Mouse (Mus musculus): ENCODE results near the gene Kpna3. TPM values are rescaled to one million over a fixed set of nuclear protein-coding genes. Genes with fewer than 3 reads are reported as not detected.
A peak's percentile ranks its signal among the peaks of the same experiment; 100 is the strongest.

Gene Kpna3
- polyA plus RNA-seq, 1 experiment from 2014 or later: 40.2 TPM

- no peak overlapping the region for H3K27ac ChIP-seq (ENCODE audit: poor library complexity, severe bottlenecking)
- WGBS: 88% methylated on average over 3 of the region's 3 CpGs
- no peak for ATAC-seq (ENCODE audit: insufficient number of reproducible peaks, low FRiP score)
- no peaks in the 10 kb centered on the region for H3K27me3 ChIP-seq (replicated peaks)
- H3K4me3 ChIP-seq: no peak overlapping the region
- no peak overlapping the region for H3K4me2 ChIP-seq
- H3K9ac ChIP-seq: no peak overlapping the region
- H3K4me1 ChIP-seq (replicated peaks): peaks cover 10% of the 10 kb centered on the region; the same call in 1 of the 2 replicates
- peaks cover 12% of the 10 kb centered on the region for H3K36me3 ChIP-seq
- no peaks in the 10 kb centered on the region for H3K9me3 ChIP-seq (replicated peaks)
Observed at GRCm38 (mm10) chr14:61404941-61405340, 34.7 kb downstream of the Kpna3 start.

- H3K36me3 ChIP-seq: peaks cover 11% of the 10 kb centered on the region
- H3K9me3 ChIP-seq (replicated peaks): no peaks in the 10 kb centered on the region
- H3K4me1 ChIP-seq (replicated peaks): 0 out of 2 replicates have a peak, but pooled peaks cover 5% of the 10 kb centered on the region
- no peaks in the 10 kb centered on the region for H3K27me3 ChIP-seq (replicated peaks)
- ATAC-seq (ENCODE audit: insufficient number of reproducible peaks, low FRiP score): no peak
- H3K4me3 ChIP-seq: no peak overlapping the region
- 84% methylated on average over 6 of the region's 6 CpGs for WGBS
- no peak overlapping the region for H3K4me2 ChIP-seq
- H3K9ac ChIP-seq: no peak overlapping the region
- H3K27ac ChIP-seq (ENCODE audit: poor library complexity, severe bottlenecking): no peak overlapping the region
Observed at GRCm38 (mm10) chr14:61394745-61395144, 44.9 kb downstream of the Kpna3 start.

GRCm38 (mm10) chr14:61390586-61390985 lies 49.1 kb downstream of the Kpna3 start:
- H3K27ac ChIP-seq (ENCODE audit: poor library complexity, severe bottlenecking): no peak overlapping the region
- WGBS: 66% methylated on average over 3 of the region's 3 CpGs

DNA sequence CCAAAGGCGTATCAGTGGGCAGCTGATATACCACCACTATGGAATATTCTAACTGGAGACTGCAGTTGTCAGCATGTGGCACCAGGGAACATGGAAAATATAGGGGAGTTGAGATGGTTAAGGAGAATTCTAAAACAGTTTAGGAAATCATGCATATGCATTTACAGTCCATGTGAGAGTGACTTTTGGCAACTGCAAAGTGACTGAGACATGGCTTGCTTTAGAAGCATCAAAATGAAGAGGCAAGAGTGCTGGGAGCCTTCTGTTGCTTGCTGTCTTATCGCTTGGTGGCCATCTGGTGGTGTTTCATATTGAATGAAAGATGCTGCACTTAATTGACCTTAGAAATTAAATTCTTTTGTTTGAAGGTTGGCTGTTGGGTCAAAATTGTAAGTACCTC lies 72.4 kb downstream of the Kpna3 start:
- H3K9ac ChIP-seq: no peak overlapping the region
- H3K27ac ChIP-seq (ENCODE audit: poor library complexity, severe bottlenecking): no peak overlapping the region
- no peaks in the 10 kb centered on the region for H3K27me3 ChIP-seq (replicated peaks)
- no peak for ATAC-seq (ENCODE audit: insufficient number of reproducible peaks, low FRiP score)
- no peak overlapping the region for H3K4me2 ChIP-seq
- 91% methylated on average over 2 of the region's 2 CpGs for WGBS
- no peak overlapping the region for H3K4me3 ChIP-seq
- no peaks in the 10 kb centered on the region for H3K9me3 ChIP-seq (replicated peaks)
- peaks cover 26% of the 10 kb centered on the region for H3K36me3 ChIP-seq
- no peaks in the 10 kb centered on the region for H3K4me1 ChIP-seq (replicated peaks)

More at GRCm38 (mm10) chr14:61390586-61390985, 49.1 kb downstream of the Kpna3 start:
- Histone ChIP-seq H3K36me3 (peaks cover 22% of the 10 kb centered on the region), H3K4me3 (no peak overlapping the region), H3K4me2 (no peak overlapping the region), H3K9me3 (replicated peaks) (no peaks in the 10 kb centered on the region), H3K9ac (no peak overlapping the region), H3K4me1 (replicated peaks) (0 out of 2 replicates have a peak, but pooled peaks cover 5% of the 10 kb centered on the region), H3K27me3 (replicated peaks) (no peaks in the 10 kb centered on the region)
- no peak for ATAC-seq (ENCODE audit: insufficient number of reproducible peaks, low FRiP score)

GRCm38 (mm10) chr14:61364656-61365055 lies 75.0 kb downstream of the Kpna3 start:
- 81% methylated on average over 3 of the region's 3 CpGs for WGBS
- no peak overlapping the region for H3K4me3 ChIP-seq
- no peaks in the 10 kb centered on the region for H3K27me3 ChIP-seq (replicated peaks)
- H3K9ac ChIP-seq: no peak overlapping the region
- H3K9me3 ChIP-seq (replicated peaks): no peaks in the 10 kb centered on the region
- no peak overlapping the region for H3K27ac ChIP-seq (ENCODE audit: poor library complexity, severe bottlenecking)
- no peak overlapping the region for H3K4me2 ChIP-seq
- H3K36me3 ChIP-seq: peaks cover 12% of the 10 kb centered on the region
- ATAC-seq (ENCODE audit: insufficient number of reproducible peaks, low FRiP score): no peak
- H3K4me1 ChIP-seq (replicated peaks): peaks cover 5% of the 10 kb centered on the region

DNA sequence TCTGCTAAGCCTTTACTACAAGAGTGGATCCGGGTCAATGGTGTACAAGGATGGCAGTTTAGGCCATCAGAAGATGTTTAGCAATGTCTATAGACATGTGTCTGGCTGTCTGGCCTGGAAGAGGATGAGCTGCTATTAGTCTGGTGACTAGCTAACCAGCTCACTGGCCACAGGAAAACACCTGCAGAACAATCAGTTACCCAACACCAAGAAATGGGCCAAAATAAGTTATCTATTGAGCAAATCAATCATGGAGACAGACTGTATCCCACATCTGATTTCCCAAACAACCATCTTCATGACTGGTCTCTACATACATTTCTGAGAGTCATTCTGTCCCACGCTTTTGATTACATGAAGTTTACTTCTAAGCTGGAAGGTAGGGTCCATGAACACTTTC lies 75.9 kb downstream of the Kpna3 start:
- Histone ChIP-seq H3K36me3 (peaks cover 9% of the 10 kb centered on the region), H3K4me1 (replicated peaks) (peaks cover 5% of the 10 kb centered on the region), H3K4me3 (no peak overlapping the region), H3K9me3 (replicated peaks) (no peaks in the 10 kb centered on the region), H3K27me3 (replicated peaks) (no peaks in the 10 kb centered on the region), H3K27ac (ENCODE audit: poor library complexity, severe bottlenecking) (no peak overlapping the region), H3K4me2 (no peak overlapping the region), H3K9ac (no peak overlapping the region)
- WGBS: 98% methylated on average over 2 of the region's 2 CpGs
- no peak for ATAC-seq (ENCODE audit: insufficient number of reproducible peaks, low FRiP score)

DNA sequence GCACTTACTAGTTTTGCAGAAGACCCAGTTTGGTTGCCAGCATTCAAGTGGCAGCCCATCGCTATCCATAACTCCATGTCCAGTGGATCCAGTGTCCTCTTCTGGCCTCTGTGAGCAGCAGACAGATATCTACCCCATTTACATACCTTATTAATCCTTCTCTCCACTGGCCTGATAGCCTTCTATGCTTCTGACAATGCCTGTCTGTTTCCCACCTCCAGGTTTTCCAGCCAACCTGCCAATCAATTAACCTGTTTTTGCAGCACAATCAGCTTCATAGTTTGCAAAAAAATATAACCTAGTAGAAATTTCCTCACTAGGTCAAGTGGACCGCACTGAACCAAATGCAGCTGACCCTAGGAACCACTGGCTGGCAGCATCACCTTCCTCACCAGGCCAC lies 77.4 kb downstream of the Kpna3 start:
- WGBS: 88% methylated on average over 2 of the region's 2 CpGs
- H3K9me3 ChIP-seq (replicated peaks): no peaks in the 10 kb centered on the region

DNA sequence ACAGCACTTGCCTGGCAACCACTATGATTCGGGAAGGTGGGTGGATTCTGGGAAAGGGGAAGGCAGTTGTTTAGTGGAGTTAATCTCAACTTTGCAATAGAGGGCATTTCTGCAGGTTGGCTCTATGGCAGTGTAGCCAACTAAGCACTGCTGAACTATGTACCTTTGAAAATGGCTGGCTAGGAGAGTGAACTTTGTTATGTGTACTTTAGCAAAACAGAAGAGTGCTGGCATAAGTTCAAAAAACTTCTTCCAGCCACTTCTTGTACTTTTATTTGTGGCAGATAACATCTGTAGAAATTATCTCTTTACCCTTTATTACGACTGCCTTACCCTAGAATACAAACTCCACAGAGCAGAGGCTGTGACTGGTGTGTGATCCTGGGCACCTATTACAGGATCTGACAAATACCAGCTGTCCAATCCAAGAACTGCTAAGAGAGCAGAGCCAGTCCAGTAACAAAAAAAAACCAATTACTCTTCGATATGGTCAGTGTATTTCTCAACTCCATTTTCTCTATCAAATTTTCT lies 78.6 kb downstream of the Kpna3 start:
- H3K4me2 ChIP-seq: peak overlapping the region; percentile 82
- H3K9me3 ChIP-seq (replicated peaks): no peaks in the 10 kb centered on the region
- H3K9ac ChIP-seq: no peak overlapping the region
- H3K27ac ChIP-seq (ENCODE audit: poor library complexity, severe bottlenecking): no peak overlapping the region
- H3K36me3 ChIP-seq: peaks cover 3% of the 10 kb centered on the region; the same call in 1 of the 2 replicates
- ATAC-seq (ENCODE audit: insufficient number of reproducible peaks, low FRiP score): no peak
- 52% methylated on average over 3 of the region's 3 CpGs for WGBS
- H3K4me3 ChIP-seq: peak overlapping the region; percentile 85
- H3K4me1 ChIP-seq (replicated peaks): peaks cover 5% of the 10 kb centered on the region
- H3K27me3 ChIP-seq (replicated peaks): no peaks in the 10 kb centered on the region

More for the DNA sequence above, 77.4 kb downstream of the Kpna3 start:
- Histone ChIP-seq H3K9ac (no peak overlapping the region), H3K27me3 (replicated peaks) (no peaks in the 10 kb centered on the region), H3K4me3 (no peak overlapping the region), H3K36me3 (peaks cover 6% of the 10 kb centered on the region), H3K4me2 (no peak overlapping the region), H3K27ac (ENCODE audit: poor library complexity, severe bottlenecking) (no peak overlapping the region), H3K4me1 (replicated peaks) (peaks cover 5% of the 10 kb centered on the region)
- no peak for ATAC-seq (ENCODE audit: insufficient number of reproducible peaks, low FRiP score)

DNA sequence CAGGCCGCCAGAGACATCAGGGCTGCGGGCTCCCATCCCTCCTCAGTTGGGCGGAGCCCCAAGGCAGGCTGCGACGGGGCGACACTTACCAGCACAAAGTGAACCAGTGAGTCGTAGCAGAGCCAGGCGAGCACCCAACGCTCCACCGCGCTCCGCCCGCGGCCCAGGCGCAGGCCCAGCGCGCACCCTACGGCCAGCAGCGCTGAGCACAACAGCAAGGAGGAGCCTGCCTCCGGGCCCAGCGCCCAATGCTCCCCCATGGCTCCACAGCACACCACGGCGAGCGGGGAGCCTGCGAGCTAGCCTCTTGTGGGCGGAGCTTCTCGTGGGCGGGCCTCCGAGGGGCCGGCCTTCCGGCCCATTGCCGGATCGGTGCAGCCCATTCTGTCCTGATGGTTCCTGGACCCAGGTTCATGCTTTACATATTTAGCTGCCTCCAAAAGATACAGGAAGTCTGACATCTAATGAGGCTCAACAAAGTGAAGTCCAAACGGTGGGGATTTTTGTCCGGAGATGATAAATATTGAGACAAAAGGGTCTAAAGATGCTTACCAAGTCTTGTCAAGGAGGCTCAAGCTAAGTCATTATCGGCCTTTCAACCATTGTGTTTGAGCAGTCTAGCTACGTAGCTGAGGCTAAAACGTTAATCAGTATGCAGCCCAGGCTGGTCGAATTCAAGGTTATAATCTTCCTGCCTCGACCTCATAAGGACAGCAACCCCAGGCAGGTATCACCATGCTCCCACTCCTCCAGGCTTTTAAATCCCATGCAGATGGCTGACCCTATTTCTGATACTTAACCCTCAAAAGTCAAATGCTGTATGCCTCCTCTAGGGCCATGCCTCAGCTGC lies 79.3 kb downstream of the Kpna3 start, which contains the start of gene Ebpl:
Gene Ebpl (minus strand): TSS at position 309 of the 850 bp plus-strand sequence.
- ATAC-seq (ENCODE audit: insufficient number of reproducible peaks, low FRiP score): peak; percentile 93

DNA sequence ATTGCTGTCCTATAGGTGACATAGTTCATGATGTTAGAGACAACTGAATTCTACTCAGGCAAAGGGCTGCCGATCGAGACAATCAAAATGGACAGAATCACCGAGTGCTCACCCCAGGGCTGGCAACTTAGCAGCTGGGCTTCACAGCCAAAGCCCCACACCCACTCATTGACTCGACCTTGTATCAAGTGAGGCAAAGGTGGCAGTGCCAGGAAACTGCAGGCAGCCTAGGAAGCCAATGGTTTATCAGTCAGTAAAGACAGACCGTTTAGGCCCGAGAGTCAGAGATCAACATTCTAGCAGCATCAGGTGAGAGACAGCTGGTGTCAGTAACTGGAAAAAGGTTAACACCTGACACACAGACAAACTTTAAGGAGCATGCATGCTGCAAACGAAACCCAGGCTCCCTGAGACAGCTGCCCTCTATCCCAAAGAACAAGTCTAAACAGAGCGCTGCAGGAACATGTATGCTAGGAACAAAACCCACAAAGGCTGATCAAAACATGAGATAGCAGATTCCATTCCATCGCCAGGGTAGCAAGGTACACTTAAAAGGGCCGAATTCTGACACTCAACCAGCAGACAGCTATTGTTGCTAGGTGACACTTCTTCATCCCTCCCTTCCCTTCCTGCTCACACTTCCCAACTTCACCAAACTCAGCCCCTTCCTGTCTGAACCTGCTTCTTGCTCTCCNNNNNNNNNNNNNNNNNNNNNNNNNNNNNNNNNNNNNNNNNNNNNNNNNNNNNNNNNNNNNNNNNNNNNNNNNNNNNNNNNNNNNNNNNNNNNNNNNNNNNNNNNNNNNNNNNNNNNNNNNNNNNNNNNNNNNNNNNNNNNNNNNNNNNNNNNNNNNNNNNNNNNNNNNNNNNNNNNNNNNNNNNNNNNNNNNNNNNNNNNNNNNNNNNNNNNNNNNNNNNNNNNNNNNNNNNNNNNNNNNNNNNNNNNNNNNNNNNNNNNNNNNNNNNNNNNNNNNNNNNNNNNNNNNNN lies 85.1 kb downstream of the Kpna3 start:
- H3K4me1 ChIP-seq (replicated peaks): no peaks in the 10 kb centered on the region
- H3K27ac ChIP-seq (ENCODE audit: poor library complexity, severe bottlenecking): no peak overlapping the region
- ATAC-seq (ENCODE audit: insufficient number of reproducible peaks, low FRiP score): no peak
- no peak overlapping the region for H3K4me2 ChIP-seq
- peaks cover 7% of the 10 kb centered on the region; the same call in 1 of the 2 replicates for H3K36me3 ChIP-seq
- H3K9ac ChIP-seq: no peak overlapping the region
- H3K9me3 ChIP-seq (replicated peaks): 0 out of 2 replicates have a peak, but pooled peaks cover 4% of the 10 kb centered on the region
- 62% methylated on average over 10 of the region's 10 CpGs for whole genome bisulfite sequencing
- H3K27me3 ChIP-seq (replicated peaks): no peaks in the 10 kb centered on the region
- H3K4me3 ChIP-seq: no peak overlapping the region

More for the DNA sequence above, 79.3 kb downstream of the Kpna3 start, which contains the start of gene Ebpl:
- H3K27ac ChIP-seq (ENCODE audit: poor library complexity, severe bottlenecking): peak within 1 kb of the TSS; percentile 80; the same call in 1 of the 2 replicates
- peak within 1 kb of the TSS; percentile 82 for H3K4me2 ChIP-seq
- H3K9ac ChIP-seq: peak within 1 kb of the TSS; percentile 87
- H3K27me3 ChIP-seq (replicated peaks): no peaks in the 10 kb centered on the region
- no peaks in the 10 kb centered on the region for H3K9me3 ChIP-seq (replicated peaks)
- WGBS: under 1% methylated on average over 40 of the region's 40 CpGs
- peaks cover 7% of the 10 kb centered on the region for H3K36me3 ChIP-seq
- peak within 1 kb of the TSS; percentile 85 for H3K4me3 ChIP-seq
- peaks cover 5% of the 10 kb centered on the region for H3K4me1 ChIP-seq (replicated peaks)
